32 mouse cellular contexts compared by ENCODE assay signal in genomic region chr8:5262316-5262715, GRCm38 (mm10).
DNase-seq lines count a peak whose midpoint lies in the region; ATAC-seq lines count a peak whose summit lies in the region.
"Had no signal": no experiment of that assay in that cellular context is flagged by ENCODE, and none has a peak within 500 bp of the region (broad histone marks: within the 10 kb centered on the region; RNA-seq: fewer than 3 reads in every experiment).

No protein-coding gene starts in this region.

- no peak overlapping the region for H3K9ac ChIP-seq in forebrain, embryonic 14.5 days (ENCODE audit: low read length)
- H3K9ac ChIP-seq in midbrain, embryonic 14.5 days (replicated peaks; ENCODE audit: low read length), result no peak overlapping the region
- no peak overlapping the region for H3K9ac ChIP-seq in midbrain, embryonic 15.5 days
- no peak overlapping the region for H3K9ac ChIP-seq in embryonic facial prominence, embryonic 11.5 days (replicated peaks; ENCODE audit: low read length)
- H3K9ac ChIP-seq: embryonic facial prominence, embryonic 15.5 days; forebrain, embryonic 15.5 days; hindbrain, embryonic 12.5 days; liver, postnatal 0 days; neural tube, embryonic 15.5 days had no signal

- WGBS in forebrain, embryonic 14.5 days, result 74% methylated on average over 1 of the region's 1 CpGs
- 57% methylated on average over 1 of the region's 1 CpGs for WGBS in forebrain, embryonic 10.5 days
- 83% methylated on average over 1 of the region's 1 CpGs for WGBS in midbrain, embryonic 14.5 days
- WGBS in midbrain, embryonic 15.5 days, result 84% methylated on average over 1 of the region's 1 CpGs
- WGBS in embryonic facial prominence, embryonic 11.5 days, result 46% methylated on average over 1 of the region's 1 CpGs

- no peak overlapping the region for H3K27ac ChIP-seq in forebrain, embryonic 14.5 days (ENCODE audit: low read depth, low read length)
- H3K27ac ChIP-seq in forebrain, embryonic 10.5 days, result no peak overlapping the region
- H3K27ac ChIP-seq in midbrain, embryonic 14.5 days (replicated peaks; ENCODE audit: low read depth, low read length), result no peak overlapping the region
- H3K27ac ChIP-seq in midbrain, embryonic 15.5 days, result no peak overlapping the region
- H3K27ac ChIP-seq in embryonic facial prominence, embryonic 11.5 days (replicated peaks; ENCODE audit: low read depth, low read length), result no peak overlapping the region
- H3K27ac ChIP-seq: embryonic facial prominence, embryonic 15.5 days; forebrain, embryonic 15.5 days; gastrocnemius, adult 2 months; hindbrain, embryonic 12.5 days; kidney, postnatal 0 days; neural tube, embryonic 15.5 days had no signal

- DNase-seq in forebrain, embryonic 14.5 days (ENCODE audit: low spot score), result peak; percentile 29
- no peak for DNase-seq in forebrain, embryonic 10.5 days (ENCODE audit: extremely low spot score, low spot score)
- peak; percentile 9 for DNase-seq in midbrain, embryonic 14.5 days
- DNase-seq in embryonic facial prominence, embryonic 11.5 days (ENCODE audit: low spot score), result peak; percentile 29
- DNase-seq in right cerebral cortex, postnatal 4 days, result no peak
- DNase-seq in layer of hippocampus, postnatal 25 days (ENCODE audit: extremely low spot score in 1 of 2, low spot score in 1 of 2), result no peak
- DNase-seq: adrenal gland, postnatal 14 days; cerebellum, adult 18-20 months; gastrocnemius, adult 2 months; gastrocnemius, postnatal 36 days; heart, adult 18-20 months; heart, postnatal 36 days; kidney, adult 8-10 months; kidney, postnatal 4 days; layer of hippocampus, postnatal 36 days; liver, postnatal 0 days; lung, postnatal 14 days; retina, postnatal 1 day; right cerebral cortex, postnatal 14 days; thymus, adult 18-20 months; thymus, postnatal 36 days had no signal

- no peaks in the 10 kb centered on the region for H3K9me3 ChIP-seq in forebrain, embryonic 14.5 days (replicated peaks; ENCODE audit: control insufficient read depth, low read length)
- no peaks in the 10 kb centered on the region for H3K9me3 ChIP-seq in forebrain, embryonic 10.5 days
- H3K9me3 ChIP-seq in midbrain, embryonic 14.5 days (ENCODE audit: control insufficient read depth, low read length), result no peaks in the 10 kb centered on the region
- H3K9me3 ChIP-seq in midbrain, embryonic 15.5 days, result no peaks in the 10 kb centered on the region
- no peaks in the 10 kb centered on the region for H3K9me3 ChIP-seq in embryonic facial prominence, embryonic 11.5 days (replicated peaks; ENCODE audit: control insufficient read depth, low read length)
- H3K9me3 ChIP-seq: embryonic facial prominence, embryonic 15.5 days; forebrain, embryonic 15.5 days; hindbrain, embryonic 12.5 days; neural tube, embryonic 15.5 days had no signal

- no peak for ATAC-seq in forebrain, embryonic 14.5 days
- ATAC-seq in midbrain, embryonic 14.5 days (ENCODE audit: low FRiP score, low TSS enrichment), result no peak
- no peak for ATAC-seq in midbrain, embryonic 15.5 days (replicated peaks)
- 0 out of 2 replicates have a peak, but pooled peaks have one; percentile 29 for ATAC-seq in embryonic facial prominence, embryonic 11.5 days (replicated peaks; ENCODE audit: insufficient number of reproducible peaks, low FRiP score, low TSS enrichment, low read depth)
- ATAC-seq: forebrain, embryonic 15.5 days; intestine, embryonic 16.5 days; liver, postnatal 0 days; Patski had no signal

- no peak overlapping the region for H3K4me3 ChIP-seq in forebrain, embryonic 14.5 days (ENCODE audit: low read depth, low read length)
- H3K4me3 ChIP-seq in forebrain, embryonic 10.5 days, result no peak overlapping the region
- H3K4me3 ChIP-seq in midbrain, embryonic 14.5 days (replicated peaks; ENCODE audit: low read depth, low read length), result no peak overlapping the region
- no peak overlapping the region for H3K4me3 ChIP-seq in midbrain, embryonic 15.5 days
- no peak overlapping the region for H3K4me3 ChIP-seq in embryonic facial prominence, embryonic 11.5 days (ENCODE audit: low read depth, low read length)
- H3K4me3 ChIP-seq: embryonic facial prominence, embryonic 15.5 days; forebrain, embryonic 15.5 days; gastrocnemius, adult 2 months; hindbrain, embryonic 12.5 days; neural tube, embryonic 15.5 days had no signal

- no peaks in the 10 kb centered on the region for H3K27me3 ChIP-seq in forebrain, embryonic 14.5 days (replicated peaks; ENCODE audit: control insufficient read depth, insufficient read depth, low read length)
- no peaks in the 10 kb centered on the region for H3K27me3 ChIP-seq in forebrain, embryonic 10.5 days (ENCODE audit: poor library complexity, severe bottlenecking)
- no peaks in the 10 kb centered on the region for H3K27me3 ChIP-seq in midbrain, embryonic 14.5 days (ENCODE audit: control insufficient read depth, insufficient read depth, low read length)
- no peaks in the 10 kb centered on the region for H3K27me3 ChIP-seq in midbrain, embryonic 15.5 days (replicated peaks)
- H3K27me3 ChIP-seq in embryonic facial prominence, embryonic 11.5 days (ENCODE audit: control insufficient read depth, insufficient read depth, low read length), result no peaks in the 10 kb centered on the region
- H3K27me3 ChIP-seq: embryonic facial prominence, embryonic 15.5 days; forebrain, embryonic 15.5 days; hindbrain, embryonic 12.5 days; neural tube, embryonic 15.5 days; Patski had no signal

- H3K4me2 ChIP-seq in forebrain, embryonic 14.5 days (ENCODE audit: low read length), result no peak overlapping the region
- H3K4me2 ChIP-seq in midbrain, embryonic 14.5 days (ENCODE audit: low read length), result no peak overlapping the region
- H3K4me2 ChIP-seq in midbrain, embryonic 15.5 days, result no peak overlapping the region
- no peak overlapping the region for H3K4me2 ChIP-seq in embryonic facial prominence, embryonic 11.5 days (ENCODE audit: low read depth, low read length)
- H3K4me2 ChIP-seq: embryonic facial prominence, embryonic 15.5 days; forebrain, embryonic 15.5 days; heart, embryonic 11.5 days; hindbrain, embryonic 12.5 days; liver, embryonic 11.5 days; midbrain, embryonic 11.5 days; neural tube, embryonic 15.5 days had no signal

- no peaks in the 10 kb centered on the region for H3K4me1 ChIP-seq in forebrain, embryonic 14.5 days (ENCODE audit: control insufficient read depth, insufficient read depth, low read length)
- H3K4me1 ChIP-seq in forebrain, embryonic 10.5 days, result no peaks in the 10 kb centered on the region
- no peaks in the 10 kb centered on the region for H3K4me1 ChIP-seq in midbrain, embryonic 14.5 days (ENCODE audit: control insufficient read depth, insufficient read depth, low read length)
- no peaks in the 10 kb centered on the region for H3K4me1 ChIP-seq in midbrain, embryonic 15.5 days
- H3K4me1 ChIP-seq in embryonic facial prominence, embryonic 11.5 days (ENCODE audit: control insufficient read depth, insufficient read depth, low read length), result no peaks in the 10 kb centered on the region
- H3K4me1 ChIP-seq: embryonic facial prominence, embryonic 15.5 days; forebrain, embryonic 15.5 days; hindbrain, embryonic 12.5 days; neural tube, embryonic 15.5 days had no signal

- no peaks in the 10 kb centered on the region for H3K36me3 ChIP-seq in forebrain, embryonic 14.5 days (ENCODE audit: control insufficient read depth, insufficient read depth, low read length)
- H3K36me3 ChIP-seq in forebrain, embryonic 10.5 days (replicated peaks), result no peaks in the 10 kb centered on the region
- H3K36me3 ChIP-seq in midbrain, embryonic 14.5 days (ENCODE audit: control insufficient read depth, insufficient read depth, low read length), result no peaks in the 10 kb centered on the region
- no peaks in the 10 kb centered on the region for H3K36me3 ChIP-seq in midbrain, embryonic 15.5 days (replicated peaks)
- H3K36me3 ChIP-seq in embryonic facial prominence, embryonic 11.5 days (replicated peaks; ENCODE audit: control insufficient read depth, insufficient read depth, low read depth, low read length), result no peaks in the 10 kb centered on the region
- H3K36me3 ChIP-seq: embryonic facial prominence, embryonic 15.5 days; forebrain, embryonic 15.5 days; hindbrain, embryonic 12.5 days; neural tube, embryonic 15.5 days had no signal

Comparison
In these comparisons a context has a peak if more than half of its experiments do, and no peak if none do; other contexts are left out.
1. DNase-seq: peak in forebrain, embryonic 14.5 days (single experiment), midbrain, embryonic 14.5 days (single experiment) and embryonic facial prominence, embryonic 11.5 days (single experiment); none in forebrain, embryonic 10.5 days (single experiment), right cerebral cortex, postnatal 4 days (single experiment) and layer of hippocampus, postnatal 25 days (0 of 2).